Mouse (Mus musculus) cerebellum, adult 2 months (tissue): ENCODE results near the gene Alg1.

ENCODE experiments used
- CTCF ChIP-seq: fragments of 200-500 bp; IDR thresholded peaks from 2 replicates; pipeline ENCODE4 v1.5.1; 2011; ENCODE audit warnings: low read depth, mild to moderate bottlenecking, control low read depth, low read length, moderate library complexity, borderline replicate concordance; ENCODE audit not compliant: insufficient read depth
- POLR2A ChIP-seq: fragments of 200-500 bp; IDR thresholded peaks from 2 replicates; pipeline ENCODE4 v1.6.1; 2011; ENCODE audit warnings: low read length, control low read depth, borderline replicate concordance; ENCODE audit not compliant: insufficient read depth

- no peak for TF ChIP-seq CTCF
- TF ChIP-seq POLR2A = no peak
These were observed 17.5 kb downstream of the Alg1 start for GRCm38 (mm10) chr16:5250891-5251290.
